In genomic region chr9:21161209-21161909, GRCm38 (mm10) we compare ENCODE assay signal across 8 mouse cellular contexts. TPM values are rescaled to one million over a fixed set of nuclear protein-coding genes. Genes with fewer than 3 reads are reported as not detected.
DNase-seq lines count a peak whose midpoint lies in the region; ATAC-seq and TF ChIP-seq lines count a peak whose summit lies in the region.

No protein-coding gene starts in this region.

- peak overlapping the region; percentile 83 for H3K4me2 ChIP-seq in lung, embryonic 16.5 days (ENCODE audit: low read depth, low read length)

- TF ChIP-seq CTCF in cerebellum, adult 2 months (IDR thresholded peaks at IDR 0.05; ENCODE audit: borderline replicate concordance, insufficient read depth, low read depth, low read length): peak; percentile 86
- TF ChIP-seq CTCF in thymus, adult 2 months (IDR thresholded peaks at IDR 0.05; ENCODE audit: borderline replicate concordance, control insufficient read depth, extremely low read depth, insufficient read depth, low read length, poor library complexity): peak; percentile 98

- peak; percentile 85 to 92 for ATAC-seq in hematopoietic stem cell, adult 5-6 weeks (replicated peaks in 1 of 2; ENCODE audit: insufficient read depth in 1 of 2, low FRiP score in 2 of 2, low TSS enrichment in 1 of 2, low read depth in 1 of 2, poor library complexity in 2 of 2, severe bottlenecking in 2 of 2)
- ATAC-seq in lung, embryonic 16.5 days (ENCODE audit: low read depth): peak; percentile 68

- in situ Hi-C loops in ES-E14 (cut with MboI; ENCODE audit: low sequenced_read_pairs in 2 of 2, unreplicated experiment in 2 of 2): no loop called here

- no peaks in the 10 kb centered on the region for H3K9me3 ChIP-seq in ES-E14 (ENCODE audit: control insufficient read depth, insufficient read depth, low read depth, low read length)
- H3K9me3 ChIP-seq in lung, embryonic 16.5 days (ENCODE audit: control insufficient read depth, low read length): no peaks in the 10 kb centered on the region

- peak overlapping the region; percentile 78 for H3K9ac ChIP-seq in ES-E14 (ENCODE audit: insufficient read depth, low read depth, low read length, poor library complexity, severe bottlenecking)
- peak overlapping the region; percentile 81 for H3K9ac ChIP-seq in lung, embryonic 16.5 days (ENCODE audit: low read length)

- H3K27ac ChIP-seq in ES-E14 (ENCODE audit: insufficient read depth, low read depth, low read length, poor library complexity, severe bottlenecking): 0 out of 2 replicates have a peak overlapping the region, but pooled peaks have one; percentile 1
- peak overlapping the region; percentile 38 for H3K27ac ChIP-seq in cerebellum, adult 2 months (ENCODE audit: insufficient read depth, low read length)
- no peak overlapping the region for H3K27ac ChIP-seq in lung, embryonic 16.5 days (ENCODE audit: low read length)
- no peak overlapping the region for H3K27ac ChIP-seq in thymus, adult 2 months (ENCODE audit: control insufficient read depth, insufficient read depth, low read length)

- DNase-seq in ES-E14 (ENCODE audit: low read depth, low spot score): peak; percentile 94
- peak; percentile 91 to 95 for DNase-seq in cerebellum, adult 2 months
- DNase-seq in forelimb bud, embryonic 11.5 days (ENCODE audit: low read depth, low spot score): peak; percentile 86
- peak; percentile 93 for DNase-seq in layer of hippocampus, adult 9-11 months
- peak; percentile 56 for DNase-seq in ovary, adult 18-20 months (ENCODE audit: low spot score)
- DNase-seq in thymus, adult 2 months: peak; percentile 86

- no peaks in the 10 kb centered on the region for H3K36me3 ChIP-seq in ES-E14 (ENCODE audit: control insufficient read depth, insufficient read depth, low read length, poor library complexity, severe bottlenecking)
- H3K36me3 ChIP-seq in lung, embryonic 16.5 days (ENCODE audit: control insufficient read depth, insufficient read depth, low read length): no peaks in the 10 kb centered on the region
- no peaks in the 10 kb centered on the region for H3K36me3 ChIP-seq in thymus, adult 2 months (ENCODE audit: control insufficient read depth, insufficient read depth, low read length)

- 1% methylated on average over 52 of the region's 52 CpGs for WGBS in cerebellum, adult 2 months
- WGBS in lung, embryonic 16.5 days: under 1% methylated on average over 52 of the region's 52 CpGs
- WGBS in thymus, adult 2 months: 1% methylated on average over 52 of the region's 52 CpGs

- peaks cover 0 to 5% of the 10 kb centered on the region in 2 experiments; a peak in 2 of 4 replicates for H3K4me1 ChIP-seq in ES-E14 (ENCODE audit: control insufficient read depth in 2 of 2, insufficient read depth in 2 of 2, low read length in 2 of 2, poor library complexity in 1 of 2)
- H3K4me1 ChIP-seq in cerebellum, adult 2 months (ENCODE audit: control insufficient read depth, insufficient read depth, low read length): no peaks in the 10 kb centered on the region; the same call in 1 of the 2 replicates
- H3K4me1 ChIP-seq in lung, embryonic 16.5 days (replicated peaks; ENCODE audit: control insufficient read depth, insufficient read depth, low read length): peaks cover 18% of the 10 kb centered on the region
- H3K4me1 ChIP-seq in thymus, adult 2 months (replicated peaks; ENCODE audit: control insufficient read depth, insufficient read depth, low read length): peaks cover 25% of the 10 kb centered on the region

- H3K4me3 ChIP-seq in ES-E14 (ENCODE audit: insufficient read depth in 1 of 2, low read depth in 1 of 2, low read length in 2 of 2, poor library complexity in 1 of 2, severe bottlenecking in 1 of 2): peak overlapping the region; percentile 75 to 82
- H3K4me3 ChIP-seq in cerebellum, adult 2 months (replicated peaks; ENCODE audit: insufficient read depth, low read depth, low read length): peak overlapping the region; percentile 66
- H3K4me3 ChIP-seq in lung, embryonic 16.5 days (ENCODE audit: low read length): peak overlapping the region; percentile 59
- peak overlapping the region; percentile 42 for H3K4me3 ChIP-seq in thymus, adult 2 months (ENCODE audit: control insufficient read depth, insufficient read depth, low read length)

- no peaks in the 10 kb centered on the region; the same call in 1 of the 2 replicates for H3K27me3 ChIP-seq in cerebellum, adult 2 months (ENCODE audit: control insufficient read depth, insufficient read depth, low read length)
- H3K27me3 ChIP-seq in lung, embryonic 16.5 days (ENCODE audit: control insufficient read depth, insufficient read depth, low read depth, low read length): peaks cover 37% of the 10 kb centered on the region
- H3K27me3 ChIP-seq in thymus, adult 2 months (ENCODE audit: control insufficient read depth, insufficient read depth, low read length): no peaks in the 10 kb centered on the region; the same call in 1 of the 2 replicates

- TF ChIP-seq POLR2A in cerebellum, adult 2 months (IDR thresholded peaks at IDR 0.05; ENCODE audit: borderline replicate concordance, insufficient read depth, low read length): peak; percentile 58; the same call in 1 of the 2 replicates
- no peak for TF ChIP-seq POLR2A in thymus, adult 2 months (IDR thresholded peaks at IDR 0.05; ENCODE audit: control insufficient read depth, extremely low read depth, insufficient read depth, low read length, poor library complexity)

TF ChIP-seq in ES-E14, 5 proteins besides CTCF, POLR2A, EP300 and RAD21:
- TF ChIP-seq CHD2 (IDR thresholded peaks at IDR 0.05; ENCODE audit: low read depth, low read length) (no peak), ZNF384 (IDR thresholded peaks at IDR 0.05; ENCODE audit: low read depth, low read length) (no peak)

RNA-seq across cellular contexts. Expression of gene Pde4a, which starts 4.2 kb away (rescaled TPM):
- total RNA-seq in ES-E14 (2012; rRNA removed): 3.2 and 4.9 TPM in 2 replicates
- polyA plus RNA-seq in cerebellum, adult 2 months (2012; rRNA removed): 51.2 and 57.4 TPM in 2 replicates
- total RNA-seq in hematopoietic stem cell, adult 5-6 weeks (2017): 2.7 and 4.8 TPM in 2 replicates
- polyA plus RNA-seq in lung, embryonic 16.5 days (2015; fragmentation: Nextera tagmentation; extraction: Ambion mirVana): 9.7 and 11.0 TPM in 2 replicates
- 6.1 and 6.8 TPM in 2 replicates for polyA plus RNA-seq in thymus, adult 2 months (2012; rRNA removed)

RNA-seq across cellular contexts. Expression of gene Cdc37, which starts 11.6 kb away (rescaled TPM):
- total RNA-seq in ES-E14 (2012; rRNA removed): 118 and 165 TPM in 2 replicates
- 189 and 202 TPM in 2 replicates for polyA plus RNA-seq in cerebellum, adult 2 months (2012; rRNA removed)
- 238 and 347 TPM in 2 replicates for total RNA-seq in hematopoietic stem cell, adult 5-6 weeks (2017)
- 265 and 301 TPM in 2 replicates for polyA plus RNA-seq in lung, embryonic 16.5 days (2015; fragmentation: Nextera tagmentation; extraction: Ambion mirVana)
- polyA plus RNA-seq in thymus, adult 2 months (2012; rRNA removed): 91.1 and 92.5 TPM in 2 replicates

RNA-seq across cellular contexts. Expression of gene Tyk2, which starts 30.3 kb away (rescaled TPM):
- total RNA-seq in ES-E14 (2012; rRNA removed): 16.8 and 20.9 TPM in 2 replicates
- 17.2 and 17.9 TPM in 2 replicates for polyA plus RNA-seq in cerebellum, adult 2 months (2012; rRNA removed)
- 12.2 and 19.4 TPM in 2 replicates for total RNA-seq in hematopoietic stem cell, adult 5-6 weeks (2017)
- polyA plus RNA-seq in lung, embryonic 16.5 days (2015; fragmentation: Nextera tagmentation; extraction: Ambion mirVana): 16.9 and 18.1 TPM in 2 replicates
- 50.7 and 51.1 TPM in 2 replicates for polyA plus RNA-seq in thymus, adult 2 months (2012; rRNA removed)

Comparison
In these comparisons a context has a peak if more than half of its experiments do, and no peak if none do; other contexts are left out.
1. H3K27ac ChIP-seq: peak in ES-E14 (single experiment) and cerebellum, adult 2 months (single experiment); none in lung, embryonic 16.5 days (single experiment) and thymus, adult 2 months (single experiment).
2. Peak in every context shown above with its lines, with median percentiles within 50 percentile points of each other: DNase-seq and H3K4me3 ChIP-seq.